Mouse (Mus musculus): Measurements from ENCODE around the gene Ndufs7. TPM values are rescaled to one million over a fixed set of nuclear protein-coding genes. Genes with fewer than 3 reads are reported as not detected.

Ndufs7 gene
- total and polyA plus RNA-seq, 3 experiments = 377 to 458 TPM; not detected in 1

GRCm38 (mm10) chr10:80250573-80250972 lies 1.7 kb downstream of the Ndufs7 start:
- no peak overlapping the region for H3K27ac ChIP-seq (ENCODE audit: control insufficient read depth, low read depth, low read length)
- no peaks in the 10 kb centered on the region for H3K9me3 ChIP-seq (replicated peaks; ENCODE audit: insufficient read depth, low read length)
- peaks cover 0 to 3% of the 10 kb centered on the region in 2 experiments; a peak in 1 of 4 replicates for H3K4me1 ChIP-seq (ENCODE audit: control insufficient read depth in 1 of 2, insufficient read depth in 2 of 2, low read length in 2 of 2)

GRCm38 (mm10) chr10:80252011-80252410 lies 3.1 kb downstream of the Ndufs7 start:
- H3K27me3 ChIP-seq (ENCODE audit: control insufficient read depth in 1 of 2, insufficient read depth in 2 of 2, low read length in 2 of 2) = no peaks in the 10 kb centered on the region
- H3K36me3 ChIP-seq (ENCODE audit: control insufficient read depth in 1 of 2, insufficient read depth in 2 of 2, low read length in 2 of 2) = no peaks in the 10 kb centered on the region; a peak in 2 of 4 replicates
- TF ChIP-seq POLR2AphosphoS5 (IDR thresholded peaks at IDR 0.05; ENCODE audit: borderline replicate concordance, low read depth, low read length) (no peak), MAX (IDR thresholded peaks at IDR 0.05; ENCODE audit: low read length) (no peak), JUND (IDR thresholded peaks at IDR 0.05; ENCODE audit: low read depth, low read length) (no peak)

More at GRCm38 (mm10) chr10:80250573-80250972, 1.7 kb downstream of the Ndufs7 start:
- Histone ChIP-seq H3K27me3 (ENCODE audit: control insufficient read depth in 1 of 2, insufficient read depth in 2 of 2, low read length in 2 of 2) (no peaks in the 10 kb centered on the region), H3K36me3 (ENCODE audit: control insufficient read depth in 1 of 2, insufficient read depth in 2 of 2, low read length in 2 of 2) (no peaks in the 10 kb centered on the region; a peak in 2 of 4 replicates), H3K4me3 (ENCODE audit: control insufficient read depth in 1 of 2, insufficient read depth in 1 of 2, low read depth in 2 of 2, low read length in 2 of 2) (peak overlapping the region in 1 of 2 experiments; percentile 47; a peak in 2 of 4 replicates), H3K9ac (ENCODE audit: control insufficient read depth, low read depth, low read length, poor library complexity, severe bottlenecking) (no peak overlapping the region), H3K79me2 (ENCODE audit: control insufficient read depth, insufficient read depth, low read length, poor library complexity) (peaks cover 20% of the 10 kb centered on the region)
- DNase-seq (ENCODE audit: low read depth, low spot score) = no peak
- TF ChIP-seq USF1 (IDR thresholded peaks at IDR 0.05; ENCODE audit: low read depth, low read length) = no peak
- no peak for TF ChIP-seq POLR2A (IDR thresholded peaks at IDR 0.05; ENCODE audit: control insufficient read depth in 1 of 2, insufficient read depth in 1 of 2, low read depth in 1 of 2, low read length in 2 of 2, poor library complexity in 1 of 2)
- no peak for TF ChIP-seq SIN3A (IDR thresholded peaks at IDR 0.05; ENCODE audit: low read length)
- TF ChIP-seq CTCF (IDR thresholded peaks at IDR 0.05 in 2 of 3, conservative IDR thresholded peaks at IDR 0.05 in 1 of 3; ENCODE audit: control insufficient read depth in 1 of 3, insufficient read depth in 1 of 3, low read depth in 2 of 3, low read length in 3 of 3, poor library complexity in 1 of 3, severe bottlenecking in 1 of 3) = no peak
- no peak for TF ChIP-seq TBP (IDR thresholded peaks at IDR 0.05; ENCODE audit: low read depth, low read length)
- no peak for TF ChIP-seq MEF2A (IDR thresholded peaks at IDR 0.05; ENCODE audit: extremely low read depth, insufficient replicate concordance, low read depth, low read length, poor library complexity, severe bottlenecking)
- no peak for TF ChIP-seq HCFC1 (IDR thresholded peaks at IDR 0.05; ENCODE audit: low read depth, low read length)
- no peak for TF ChIP-seq MXI1 (IDR thresholded peaks at IDR 0.05; ENCODE audit: low read depth, low read length)
- TF ChIP-seq KAT2A (conservative IDR thresholded peaks at IDR 0.05; ENCODE audit: low read depth, low read length) = no peak
- no peak for TF ChIP-seq POLR2AphosphoS2 (IDR thresholded peaks at IDR 0.05; ENCODE audit: low read length)
- TF ChIP-seq GATA1 (IDR thresholded peaks at IDR 0.05; ENCODE audit: low read depth, low read length) = no peak
- TF ChIP-seq RCOR1 (IDR thresholded peaks at IDR 0.05; ENCODE audit: low read depth, low read length) = no peak
- TF ChIP-seq ELF1 (IDR thresholded peaks at IDR 0.05; ENCODE audit: low read depth, low read length) = no peak
- TF ChIP-seq ZKSCAN1 (IDR thresholded peaks at IDR 0.05; ENCODE audit: low read depth, low read length) = no peak
- TF ChIP-seq NRF1 (IDR thresholded peaks at IDR 0.05; ENCODE audit: insufficient read depth, low read depth, low read length, poor library complexity, severe bottlenecking) = no peak
- no peak for TF ChIP-seq CHD1 (IDR thresholded peaks at IDR 0.05; ENCODE audit: low read depth, low read length)

More at GRCm38 (mm10) chr10:80252011-80252410, 3.1 kb downstream of the Ndufs7 start:
- Histone ChIP-seq H3K79me2 (ENCODE audit: control insufficient read depth, insufficient read depth, low read length, poor library complexity) (peaks cover 20% of the 10 kb centered on the region), H3K9me3 (replicated peaks; ENCODE audit: insufficient read depth, low read length) (no peaks in the 10 kb centered on the region), H3K4me3 (ENCODE audit: control insufficient read depth in 1 of 2, insufficient read depth in 1 of 2, low read depth in 2 of 2, low read length in 2 of 2) (no peak overlapping the region), H3K4me1 (ENCODE audit: control insufficient read depth in 1 of 2, insufficient read depth in 2 of 2, low read length in 2 of 2) (peaks cover 0 to 3% of the 10 kb centered on the region in 2 experiments; a peak in 1 of 4 replicates), H3K27ac (ENCODE audit: control insufficient read depth, low read depth, low read length) (no peak overlapping the region), H3K9ac (ENCODE audit: control insufficient read depth, low read depth, low read length, poor library complexity, severe bottlenecking) (no peak overlapping the region)
- no peak for DNase-seq (ENCODE audit: low read depth, low spot score)

Measured in MEL (cell line).